Mouse (Mus musculus): ENCODE data around the gene Actl6a. TPM values are rescaled to one million over a fixed set of nuclear protein-coding genes. Genes with fewer than 3 reads are reported as not detected.
"Not testable (repeated sequence)": the region's sequence is repeated elsewhere in the genome, so short reads cannot be mapped to it uniquely, and the experiment has no call there.

Gene Actl6a
- polyA plus RNA-seq, 1 experiment from 2014 or later: 98.4 TPM

- not testable (repeated sequence) for DNase-seq; H3K36me3 ChIP-seq (ENCODE audit: control insufficient read depth, insufficient read depth, low read length); ATAC-seq (ENCODE audit: low FRiP score, low TSS enrichment); H3K9ac ChIP-seq (replicated peaks; ENCODE audit: low read length); H3K4me3 ChIP-seq (replicated peaks; ENCODE audit: low read depth, low read length); H3K27me3 ChIP-seq (ENCODE audit: control insufficient read depth, insufficient read depth, low read length); H3K4me1 ChIP-seq (ENCODE audit: control insufficient read depth, insufficient read depth, low read length); H3K27ac ChIP-seq (replicated peaks; ENCODE audit: low read depth, low read length); H3K9me3 ChIP-seq (ENCODE audit: control insufficient read depth, low read length); H3K4me2 ChIP-seq (ENCODE audit: low read length)
- WGBS: 93% methylated on average over 10 of the region's 10 CpGs
Observed at GRCm38 (mm10) chr3:32704632-32705031, 1.5 kb upstream of the Actl6a start.

- H3K9me3 ChIP-seq (ENCODE audit: control insufficient read depth, low read length): no peaks in the 10 kb centered on the region
- H3K9ac ChIP-seq (replicated peaks; ENCODE audit: low read length): no peak overlapping the region
- WGBS: 4% methylated on average over 4 of the region's 4 CpGs
Observed at GRCm38 (mm10) chr3:32708052-32708367, 1.9 kb downstream of the Actl6a start.

DNA sequence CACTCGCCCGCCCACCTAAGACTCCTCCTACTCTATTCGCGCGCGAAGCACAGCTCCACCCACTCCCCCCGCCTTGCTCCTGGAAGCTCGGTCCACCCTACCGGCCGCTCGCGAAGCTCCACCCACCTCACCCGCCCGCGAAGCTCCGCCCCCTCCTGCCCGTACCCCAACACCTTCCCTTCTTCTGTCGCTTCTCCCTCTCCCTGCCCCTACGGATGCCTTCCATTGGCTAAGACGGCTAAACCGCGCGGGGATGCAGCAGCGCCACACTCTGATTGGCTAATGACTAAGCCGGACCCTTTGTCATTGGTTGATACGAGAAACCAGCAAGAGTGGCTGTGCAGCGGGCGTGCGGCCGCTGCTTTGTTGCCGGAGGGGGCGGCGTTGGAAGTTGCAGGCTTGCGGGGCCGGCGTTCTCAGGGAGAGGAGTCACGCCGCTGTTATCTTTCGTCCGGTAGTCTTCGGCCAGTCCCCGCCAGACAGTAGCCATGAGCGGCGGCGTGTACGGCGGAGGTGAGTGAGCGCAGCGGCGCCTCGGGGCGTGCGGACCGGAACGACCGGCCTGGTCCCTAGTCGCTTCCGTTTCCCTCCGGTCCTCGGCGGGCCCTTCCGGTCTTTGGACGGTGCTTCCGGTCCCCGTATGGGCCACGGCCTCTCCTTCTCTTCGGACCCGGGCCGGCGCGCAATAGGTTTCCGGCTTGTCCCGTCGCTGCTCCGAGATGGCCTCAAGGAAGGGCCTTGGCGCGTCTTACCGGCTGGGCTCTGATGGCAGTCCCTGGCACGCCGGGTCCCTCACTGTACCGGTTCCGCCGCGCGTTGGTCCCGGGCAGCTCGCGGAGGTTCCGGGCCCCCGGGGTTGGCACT is 2.5 kb downstream of the Actl6a start:
- peak overlapping the region; percentile 96 for H3K4me3 ChIP-seq (replicated peaks; ENCODE audit: low read depth, low read length)
- peak overlapping the region; percentile 91 for H3K27ac ChIP-seq (replicated peaks; ENCODE audit: low read depth, low read length)
- DNase-seq: peak; percentile 98
- H3K4me2 ChIP-seq (ENCODE audit: low read length): peak overlapping the region; percentile 80
- no peaks in the 10 kb centered on the region for H3K9me3 ChIP-seq (ENCODE audit: control insufficient read depth, low read length)
- peak; percentile 100 for ATAC-seq (ENCODE audit: low FRiP score, low TSS enrichment)
- peaks cover 4% of the 10 kb centered on the region; the same call in 1 of the 2 replicates for H3K4me1 ChIP-seq (ENCODE audit: control insufficient read depth, insufficient read depth, low read length)
- H3K36me3 ChIP-seq (ENCODE audit: control insufficient read depth, insufficient read depth, low read length): peaks cover 20% of the 10 kb centered on the region
- WGBS: under 1% methylated on average over 90 of the region's 90 CpGs
- peak overlapping the region; percentile 96 for H3K9ac ChIP-seq (replicated peaks; ENCODE audit: low read length)
- no peaks in the 10 kb centered on the region for H3K27me3 ChIP-seq (ENCODE audit: control insufficient read depth, insufficient read depth, low read length)

More at GRCm38 (mm10) chr3:32708052-32708367, 1.9 kb downstream of the Actl6a start:
- ATAC-seq (ENCODE audit: low FRiP score, low TSS enrichment): no peak
- Histone ChIP-seq H3K4me3 (replicated peaks; ENCODE audit: low read depth, low read length) (peak overlapping the region; percentile 96), H3K27me3 (ENCODE audit: control insufficient read depth, insufficient read depth, low read length) (no peaks in the 10 kb centered on the region), H3K36me3 (ENCODE audit: control insufficient read depth, insufficient read depth, low read length) (peaks cover 14% of the 10 kb centered on the region), H3K4me2 (ENCODE audit: low read length) (peak overlapping the region; percentile 44), H3K27ac (replicated peaks; ENCODE audit: low read depth, low read length) (0 out of 2 replicates have a peak overlapping the region, but pooled peaks have one; percentile 6), H3K4me1 (ENCODE audit: control insufficient read depth, insufficient read depth, low read length) (peaks cover 4% of the 10 kb centered on the region; the same call in 1 of the 2 replicates)
- no peak for DNase-seq

DNA sequence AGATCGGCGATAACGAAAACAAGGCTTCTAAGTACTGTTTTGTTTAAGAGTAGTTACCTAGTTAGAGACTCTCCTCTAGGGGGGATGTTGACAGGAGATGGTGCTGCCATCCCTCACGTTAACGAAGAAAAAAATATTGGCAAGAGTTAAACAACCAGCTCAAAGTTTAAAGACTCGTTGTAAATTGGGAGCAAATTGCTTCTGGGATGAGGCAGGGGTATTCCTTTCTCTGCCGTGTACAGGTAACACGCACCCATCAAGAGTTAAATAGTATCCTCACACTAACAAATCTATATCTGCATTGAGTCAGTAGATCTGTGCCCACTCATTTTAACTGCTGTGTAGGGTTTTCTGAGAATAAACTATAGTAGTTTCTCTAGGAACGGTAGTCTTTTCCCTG is 3.3 kb downstream of the Actl6a start:
- Histone ChIP-seq H3K4me2 (ENCODE audit: low read length) (peak overlapping the region; percentile 80), H3K4me1 (ENCODE audit: control insufficient read depth, insufficient read depth, low read length) (peaks cover 4% of the 10 kb centered on the region; the same call in 1 of the 2 replicates), H3K4me3 (replicated peaks; ENCODE audit: low read depth, low read length) (peak overlapping the region; percentile 96), H3K9ac (replicated peaks; ENCODE audit: low read length) (peak overlapping the region; percentile 96), H3K36me3 (ENCODE audit: control insufficient read depth, insufficient read depth, low read length) (peaks cover 28% of the 10 kb centered on the region), H3K27me3 (ENCODE audit: control insufficient read depth, insufficient read depth, low read length) (no peaks in the 10 kb centered on the region), H3K27ac (replicated peaks; ENCODE audit: low read depth, low read length) (peak overlapping the region; percentile 91), H3K9me3 (ENCODE audit: control insufficient read depth, low read length) (no peaks in the 10 kb centered on the region)
- DNase-seq (no peak), ATAC-seq (ENCODE audit: low FRiP score, low TSS enrichment) (no peak)
- 9% methylated on average over 9 of the region's 9 CpGs for WGBS

DNA sequence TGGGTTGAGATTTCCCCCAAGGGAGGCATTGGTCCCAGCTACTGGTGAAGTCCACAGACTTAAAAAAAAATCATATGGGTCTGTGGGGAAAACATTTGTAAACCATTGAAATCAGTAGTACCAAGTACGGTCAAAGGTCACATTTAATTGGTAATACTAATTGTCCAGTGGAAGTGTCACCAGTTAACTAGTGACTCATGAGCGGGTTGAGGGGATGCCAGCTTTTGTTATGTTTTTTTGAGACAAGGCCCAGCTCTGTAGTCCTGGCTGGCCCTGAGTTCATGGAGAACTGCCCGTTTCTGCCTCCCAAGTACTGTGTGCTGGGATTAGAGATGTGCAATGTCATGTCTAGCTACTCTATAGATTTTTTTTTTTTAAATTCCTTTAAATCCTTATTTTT is 7.6 kb downstream of the Actl6a start:
- no peaks in the 10 kb centered on the region for H3K27me3 ChIP-seq (ENCODE audit: control insufficient read depth, insufficient read depth, low read length)
- H3K4me3 ChIP-seq (replicated peaks; ENCODE audit: low read depth, low read length): no peak overlapping the region
- 96% methylated on average over 3 of the region's 3 CpGs for WGBS

DNA sequence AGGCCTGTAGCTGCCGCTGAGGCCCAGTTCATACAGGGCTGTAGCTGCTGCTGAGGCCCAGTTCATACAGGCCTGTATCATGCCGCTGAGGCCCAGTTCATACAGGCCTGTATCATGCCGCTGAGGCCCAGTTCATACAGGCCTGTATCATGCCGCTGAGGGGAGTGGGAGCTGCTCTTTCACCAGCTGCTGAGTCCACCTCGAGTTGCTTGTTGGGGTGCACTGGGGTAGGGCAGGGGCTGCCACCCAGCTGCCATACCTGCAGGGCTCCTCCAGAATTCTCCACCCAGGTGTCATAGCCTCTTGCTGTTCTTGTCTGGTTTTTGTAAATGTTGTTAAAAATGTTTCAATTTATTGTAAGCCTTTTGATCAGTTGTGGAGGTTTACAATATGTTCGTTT is 11.3 kb downstream of the Actl6a start:
- DNase-seq; ATAC-seq (ENCODE audit: low FRiP score, low TSS enrichment); H3K4me3 ChIP-seq (replicated peaks; ENCODE audit: low read depth, low read length); H3K4me2 ChIP-seq (ENCODE audit: low read length); H3K27me3 ChIP-seq (ENCODE audit: control insufficient read depth, insufficient read depth, low read length); H3K27ac ChIP-seq (replicated peaks; ENCODE audit: low read depth, low read length); H3K4me1 ChIP-seq (ENCODE audit: control insufficient read depth, insufficient read depth, low read length); H3K9ac ChIP-seq (replicated peaks; ENCODE audit: low read length); H3K9me3 ChIP-seq (ENCODE audit: control insufficient read depth, low read length): not testable (repeated sequence)
- 97% methylated on average over 6 of the region's 6 CpGs for WGBS
- peaks cover 95% of the 10 kb centered on the region for H3K36me3 ChIP-seq (ENCODE audit: control insufficient read depth, insufficient read depth, low read length)

More for the DNA sequence above, 7.6 kb downstream of the Actl6a start:
- no peak for DNase-seq
- no peak overlapping the region for H3K9ac ChIP-seq (replicated peaks; ENCODE audit: low read length)
- H3K4me1 ChIP-seq (ENCODE audit: control insufficient read depth, insufficient read depth, low read length): peaks cover 4% of the 10 kb centered on the region; the same call in 1 of the 2 replicates
- H3K4me2 ChIP-seq (ENCODE audit: low read length): no peak overlapping the region
- ATAC-seq (ENCODE audit: low FRiP score, low TSS enrichment): no peak
- no peaks in the 10 kb centered on the region for H3K9me3 ChIP-seq (ENCODE audit: control insufficient read depth, low read length)
- no peak overlapping the region for H3K27ac ChIP-seq (replicated peaks; ENCODE audit: low read depth, low read length)
- peaks cover 69% of the 10 kb centered on the region for H3K36me3 ChIP-seq (ENCODE audit: control insufficient read depth, insufficient read depth, low read length)

- peaks cover 95% of the 10 kb centered on the region for H3K36me3 ChIP-seq (ENCODE audit: control insufficient read depth, insufficient read depth, low read length)
- H3K4me2 ChIP-seq (ENCODE audit: low read length): no peak overlapping the region
- H3K27ac ChIP-seq (replicated peaks; ENCODE audit: low read depth, low read length): no peak overlapping the region
- no peaks in the 10 kb centered on the region for H3K27me3 ChIP-seq (ENCODE audit: control insufficient read depth, insufficient read depth, low read length)
- no peak overlapping the region for H3K4me3 ChIP-seq (replicated peaks; ENCODE audit: low read depth, low read length)
- no peaks in the 10 kb centered on the region for H3K4me1 ChIP-seq (ENCODE audit: control insufficient read depth, insufficient read depth, low read length)
- 97% methylated on average over 5 of the region's 5 CpGs for WGBS
- no peaks in the 10 kb centered on the region for H3K9me3 ChIP-seq (ENCODE audit: control insufficient read depth, low read length)
- DNase-seq (no peak), ATAC-seq (ENCODE audit: low FRiP score, low TSS enrichment) (no peak)
- no peak overlapping the region for H3K9ac ChIP-seq (replicated peaks; ENCODE audit: low read length)
Observed at GRCm38 (mm10) chr3:32718271-32718670, 12.2 kb downstream of the Actl6a start.

- no peak overlapping the region for H3K27ac ChIP-seq (replicated peaks; ENCODE audit: low read depth, low read length)
- H3K27me3 ChIP-seq (ENCODE audit: control insufficient read depth, insufficient read depth, low read length): no peaks in the 10 kb centered on the region
- H3K4me3 ChIP-seq (replicated peaks; ENCODE audit: low read depth, low read length): no peak overlapping the region
- no peaks in the 10 kb centered on the region; the same call in 1 of the 2 replicates for H3K9me3 ChIP-seq (ENCODE audit: control insufficient read depth, low read length)
- 95% methylated on average over 7 of the region's 7 CpGs for WGBS
- H3K4me2 ChIP-seq (ENCODE audit: low read length): no peak overlapping the region
- H3K4me1 ChIP-seq (ENCODE audit: control insufficient read depth, insufficient read depth, low read length): no peaks in the 10 kb centered on the region
- H3K36me3 ChIP-seq (ENCODE audit: control insufficient read depth, insufficient read depth, low read length): peaks cover 92% of the 10 kb centered on the region
- no peak overlapping the region for H3K9ac ChIP-seq (replicated peaks; ENCODE audit: low read length)
- ATAC-seq (ENCODE audit: low FRiP score, low TSS enrichment): no peak
- DNase-seq: no peak
Observed at GRCm38 (mm10) chr3:32724191-32724590, 18.1 kb downstream of the Actl6a start.

DNA sequence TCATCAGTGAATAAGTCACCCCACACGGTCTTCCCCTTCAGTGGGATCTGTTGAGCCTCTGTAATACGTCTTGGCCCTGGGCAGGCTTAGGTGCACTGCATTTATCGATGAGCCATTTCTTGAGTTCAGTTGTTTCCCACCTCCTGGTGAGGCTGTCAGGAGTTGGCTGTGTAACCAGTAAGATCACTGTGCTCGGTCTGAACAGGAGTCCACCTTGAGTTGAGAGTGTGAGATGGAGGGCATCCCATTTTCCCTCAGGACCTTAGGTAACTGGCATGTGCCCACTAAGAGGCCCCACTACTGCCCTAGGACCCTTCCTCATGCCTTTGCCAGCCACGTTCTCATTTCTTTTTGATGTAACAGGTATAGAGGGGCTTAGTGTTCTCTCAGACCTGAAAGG is 19.9 kb downstream of the Actl6a start:
- Histone ChIP-seq H3K27ac (replicated peaks; ENCODE audit: low read depth, low read length) (no peak overlapping the region), H3K27me3 (ENCODE audit: control insufficient read depth, insufficient read depth, low read length) (no peaks in the 10 kb centered on the region), H3K4me3 (replicated peaks; ENCODE audit: low read depth, low read length) (no peak overlapping the region), H3K4me1 (ENCODE audit: control insufficient read depth, insufficient read depth, low read length) (no peaks in the 10 kb centered on the region), H3K36me3 (ENCODE audit: control insufficient read depth, insufficient read depth, low read length) (peaks cover 91% of the 10 kb centered on the region), H3K4me2 (ENCODE audit: low read length) (no peak overlapping the region), H3K9me3 (ENCODE audit: control insufficient read depth, low read length) (no peaks in the 10 kb centered on the region; the same call in 1 of the 2 replicates), H3K9ac (replicated peaks; ENCODE audit: low read length) (no peak overlapping the region)
- DNase-seq (no peak), ATAC-seq (ENCODE audit: low FRiP score, low TSS enrichment) (no peak)
- WGBS: 91% methylated on average over 5 of the region's 5 CpGs
